Mouse (Mus musculus) lung, adult 2 months (tissue): ENCODE data around the gene Cyp2c23.

Experiments used
- CTCF ChIP-seq: fragments of 200-500 bp; IDR thresholded peaks from 2 replicates; pipeline ENCODE4 v1.5.1; 2011; ENCODE audit warnings: mild to moderate bottlenecking, low read length, control low read depth; ENCODE audit not compliant: insufficient read depth
- POLR2A ChIP-seq: fragments of 200-500 bp; IDR thresholded peaks from 2 replicates; pipeline ENCODE4 v1.6.1; 2011; ENCODE audit warnings: low read depth, mild to moderate bottlenecking, control low read depth, low read length, borderline replicate concordance; ENCODE audit errors: extremely low read depth

GRCm38 (mm10) chr19:44024921-44025585 lies 4.0 kb downstream of the Cyp2c23 start:
- TF ChIP-seq CTCF: no peak
- TF ChIP-seq POLR2A: no peak
